8 mouse cellular contexts compared by ENCODE assay signal in genomic region chr8:107205164-107205563, GRCm38 (mm10). TPM values are rescaled to one million over a fixed set of nuclear protein-coding genes. Genes with fewer than 3 reads are reported as not detected.
DNase-seq lines count a peak whose midpoint lies in the region; ATAC-seq and TF ChIP-seq lines count a peak whose summit lies in the region.
"Had no signal": no experiment of that assay in that cellular context is flagged by ENCODE, and none has a peak within 500 bp of the region (broad histone marks: within the 10 kb centered on the region; RNA-seq: fewer than 3 reads in every experiment).

No protein-coding gene starts in this region.

- no peak overlapping the region for H3ac ChIP-seq in myocyte (ENCODE audit: control insufficient read depth, insufficient read length)

- ATAC-seq in heart, embryonic 11.5 days (replicated peaks; ENCODE audit: insufficient number of reproducible peaks, low FRiP score, low TSS enrichment): no peak
- 0 out of 2 replicates have a peak, but pooled peaks have one; percentile 22 for ATAC-seq in lung, embryonic 16.5 days (ENCODE audit: low read depth)

- no peaks in the 10 kb centered on the region for H3K9me3 ChIP-seq in heart, embryonic 11.5 days (replicated peaks; ENCODE audit: control insufficient read depth, low read length)
- no peaks in the 10 kb centered on the region for H3K9me3 ChIP-seq in lung, embryonic 16.5 days (ENCODE audit: control insufficient read depth, low read length)

- no peak for TF ChIP-seq CTCF in cerebellum, adult 2 months (IDR thresholded peaks at IDR 0.05; ENCODE audit: borderline replicate concordance, insufficient read depth, low read depth, low read length)

- H3K4me1 ChIP-seq in heart, embryonic 11.5 days (ENCODE audit: control insufficient read depth, insufficient read depth, low read length): peaks cover 17% of the 10 kb centered on the region
- peaks cover 7% of the 10 kb centered on the region for H3K4me1 ChIP-seq in lung, embryonic 16.5 days (replicated peaks; ENCODE audit: control insufficient read depth, insufficient read depth, low read length)
- H3K4me1 ChIP-seq in cerebellum, adult 2 months (ENCODE audit: control insufficient read depth, insufficient read depth, low read length): peaks cover 21% of the 10 kb centered on the region

- no peak overlapping the region for H3K4me3 ChIP-seq in heart, embryonic 11.5 days (ENCODE audit: low read depth, low read length)
- H3K4me3 ChIP-seq in lung, embryonic 16.5 days (ENCODE audit: low read length): no peak overlapping the region
- peak overlapping the region; percentile 21 for H3K4me3 ChIP-seq in cerebellum, adult 2 months (replicated peaks; ENCODE audit: insufficient read depth, low read depth, low read length)
- peak overlapping the region; percentile 3 for H3K4me3 ChIP-seq in myocyte

- no peaks in the 10 kb centered on the region for H3K36me3 ChIP-seq in heart, embryonic 11.5 days (ENCODE audit: control insufficient read depth, insufficient read depth, low read length)
- no peaks in the 10 kb centered on the region for H3K36me3 ChIP-seq in lung, embryonic 16.5 days (ENCODE audit: control insufficient read depth, insufficient read depth, low read length)
- H3K36me3 ChIP-seq in myocyte (ENCODE audit: control insufficient read depth, insufficient read depth): no peaks in the 10 kb centered on the region

- DNase-seq in heart, postnatal 14 days: peak; percentile 12 to 35
- DNase-seq in lung, adult 18-20 months: no peak
- no peak for DNase-seq in cerebellum, adult 2 months
- no peak for DNase-seq in embryo, embryonic 10.5 days (ENCODE audit: low spot score)
- DNase-seq: lung, embryonic 14.5 days had no signal

- H3K4me2 ChIP-seq in heart, embryonic 11.5 days: no peak overlapping the region
- no peak overlapping the region for H3K4me2 ChIP-seq in lung, embryonic 16.5 days (ENCODE audit: low read depth, low read length)
- H3K4me2 ChIP-seq in myocyte (ENCODE audit: low read depth): peak overlapping the region; percentile 94
- H3K4me2 ChIP-seq: lung, embryonic 14.5 days had no signal

- H3K27ac ChIP-seq in heart, embryonic 11.5 days (ENCODE audit: low read depth, low read length): no peak overlapping the region
- H3K27ac ChIP-seq in lung, embryonic 16.5 days (ENCODE audit: low read length): no peak overlapping the region
- peak overlapping the region; percentile 43 for H3K27ac ChIP-seq in cerebellum, adult 2 months (ENCODE audit: insufficient read depth, low read length)

- TF ChIP-seq POLR2A in cerebellum, adult 2 months (IDR thresholded peaks at IDR 0.05; ENCODE audit: borderline replicate concordance, insufficient read depth, low read length): no peak
- TF ChIP-seq POLR2A in myocyte (IDR thresholded peaks at IDR 0.05; ENCODE audit: insufficient read length, low read depth): no peak

- intact Hi-C loops in heart, postnatal 14 days (cut with DNase I): loop anchor here (5.0 kb wide), 3 partner anchors 52 to 117 kb away; partner anchors contain the start of gene Nfat5

- H3K9ac ChIP-seq in heart, embryonic 11.5 days (ENCODE audit: low read depth, low read length): no peak overlapping the region
- H3K9ac ChIP-seq in lung, embryonic 16.5 days (ENCODE audit: low read length): no peak overlapping the region
- H3K9ac ChIP-seq: lung, embryonic 14.5 days had no signal

- no peaks in the 10 kb centered on the region for H3K79me2 ChIP-seq in myocyte (ENCODE audit: control insufficient read depth, insufficient read depth)

- H3K27me3 ChIP-seq in heart, embryonic 11.5 days (ENCODE audit: control insufficient read depth, insufficient read depth, low read length): no peaks in the 10 kb centered on the region
- H3K27me3 ChIP-seq in lung, embryonic 16.5 days (ENCODE audit: control insufficient read depth, insufficient read depth, low read depth, low read length): no peaks in the 10 kb centered on the region
- no peaks in the 10 kb centered on the region for H3K27me3 ChIP-seq in cerebellum, adult 2 months (ENCODE audit: control insufficient read depth, insufficient read depth, low read length)
- no peaks in the 10 kb centered on the region for H3K27me3 ChIP-seq in myocyte (ENCODE audit: control insufficient read depth, insufficient read depth, insufficient read length)

- WGBS in heart, embryonic 11.5 days (ENCODE audit: insufficient replicate concordance): 84% methylated on average over 9 of the region's 9 CpGs
- WGBS in lung, embryonic 16.5 days: 82% methylated on average over 9 of the region's 9 CpGs
- 33% methylated on average over 9 of the region's 9 CpGs for WGBS in cerebellum, adult 2 months

TF ChIP-seq in myocyte, 11 proteins besides CTCF, POLR2A, EP300 and RAD21:
- TF ChIP-seq MYOD1 (IDR thresholded peaks at IDR 0.05; ENCODE audit: control insufficient read depth in 1 of 3, insufficient read length in 2 of 3, low read depth in 2 of 3) (no peak), TCF12 (IDR thresholded peaks at IDR 0.05; ENCODE audit: insufficient read depth, poor library complexity, severe bottlenecking) (no peak), MYOG (IDR thresholded peaks at IDR 0.05; ENCODE audit: control insufficient read depth in 1 of 3, insufficient read depth in 1 of 3, insufficient read length in 2 of 3, low read depth in 2 of 3) (no peak), USF1 (IDR thresholded peaks at IDR 0.05; ENCODE audit: low read depth) (no peak), SRF (IDR thresholded peaks at IDR 0.05; ENCODE audit: control insufficient read depth, insufficient read length, low read depth) (no peak), REST (IDR thresholded peaks at IDR 0.05; ENCODE audit: insufficient read depth, insufficient read length) (no peak), TCF3 (IDR thresholded peaks at IDR 0.05; ENCODE audit: insufficient read length, low read depth) (no peak), CEBPB (IDR thresholded peaks at IDR 0.05; ENCODE audit: insufficient read depth, poor library complexity, severe bottlenecking) (no peak), POLR2AphosphoS2 (IDR thresholded peaks at IDR 0.05; ENCODE audit: insufficient read length, low read depth) (no peak), MAX (IDR thresholded peaks at IDR 0.05; ENCODE audit: low read depth) (no peak), E2F4 (IDR thresholded peaks at IDR 0.05; ENCODE audit: insufficient read depth) (no peak)
TF ChIP-seq in myocyte: peak in this region for 0.

RNA-seq across cellular contexts. Expression of gene Cyb5b, which starts 54.7 kb away (rescaled TPM):
- 10 to 100 TPM; 35.0 to 39.5 TPM for total RNA-seq in heart, postnatal 14 days (2021)
- 87.0 and 93.6 TPM in 2 replicates for polyA plus RNA-seq in heart, embryonic 11.5 days (2014; fragmentation: Nextera tagmentation; extraction: Ambion mirVana)
- polyA plus RNA-seq in lung, embryonic 16.5 days (2015; fragmentation: Nextera tagmentation; extraction: Ambion mirVana): 76.5 and 84.0 TPM in 2 replicates
- 87.2 and 90.3 TPM in 2 replicates for polyA plus RNA-seq in cerebellum, adult 2 months (2012; rRNA removed)
- 48.3 TPM for polyA plus RNA-seq in myocyte (2012; fragmentation: generic; extraction: Trizol)

Comparison
In these comparisons a context has a peak if more than half of its experiments do, and no peak if none do; other contexts are left out.
1. DNase-seq: peak in heart, postnatal 14 days (2 of 2); none in lung, adult 18-20 months (0 of 2), cerebellum, adult 2 months (0 of 2) and embryo, embryonic 10.5 days (single experiment).
2. H3K4me3 ChIP-seq: peak in cerebellum, adult 2 months (single experiment) and myocyte (single experiment); none in heart, embryonic 11.5 days (single experiment) and lung, embryonic 16.5 days (single experiment).